Mouse (Mus musculus): ENCODE results near the gene Bloc1s3. TPM values are rescaled to one million over a fixed set of nuclear protein-coding genes. Genes with fewer than 3 reads are reported as not detected.

Gene Bloc1s3
- polyA plus RNA-seq, 1 experiment from 2014 or later: 2.6 TPM

DNA sequence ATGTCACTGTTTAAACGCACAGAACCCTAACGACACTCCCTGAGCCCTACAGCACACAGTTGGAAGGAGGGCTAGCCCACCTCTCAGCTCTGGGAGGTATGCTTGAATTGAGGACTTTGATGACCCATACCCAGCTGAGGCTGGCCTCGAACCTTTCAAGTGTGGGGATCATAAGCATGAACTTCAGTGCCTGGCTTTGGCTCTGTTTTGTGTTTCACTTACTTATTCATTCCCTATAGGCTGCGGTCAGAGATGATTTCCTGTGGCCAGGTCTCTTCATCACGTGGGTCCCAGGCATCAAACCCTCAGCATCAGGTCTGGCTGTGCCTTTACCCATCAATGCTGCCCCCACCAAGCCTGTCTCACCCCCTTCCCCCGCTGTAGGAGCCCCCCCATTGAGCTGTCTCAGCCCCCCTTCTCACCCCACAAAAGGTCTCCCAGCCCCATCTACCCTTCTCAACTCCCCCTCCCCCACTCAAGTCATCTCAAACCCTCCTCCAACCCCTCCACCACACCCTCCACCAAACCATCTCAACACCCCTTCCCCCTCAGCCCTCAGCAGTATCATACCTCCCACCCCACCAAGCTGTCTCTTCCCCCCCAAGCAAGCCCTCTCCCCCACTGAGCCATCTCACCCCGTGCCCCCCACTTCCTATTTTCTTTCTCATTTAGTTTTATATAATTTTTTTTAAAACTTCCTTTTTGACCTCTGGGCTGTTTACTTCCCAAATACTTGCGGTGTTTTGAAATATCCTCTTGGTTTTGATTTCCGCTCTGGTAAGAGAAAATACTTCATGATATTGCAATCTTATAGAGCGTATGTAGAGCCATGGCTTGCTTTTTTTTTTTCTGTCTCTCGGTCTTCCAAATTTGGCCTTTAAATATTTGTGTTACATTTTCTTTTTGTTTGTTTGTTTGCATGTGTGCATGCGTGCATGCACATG is 7.5 kb downstream of the Bloc1s3 start:
- Histone ChIP-seq H3K36me3 (ENCODE audit: insufficient read depth, low read length) (no peaks in the 10 kb centered on the region), H3K27ac (ENCODE audit: low read length) (no peak overlapping the region), H3K27me3 (replicated peaks; ENCODE audit: insufficient read depth, low read length) (no peaks in the 10 kb centered on the region), H3K9ac (replicated peaks; ENCODE audit: low read depth) (no peak overlapping the region), H3K9me3 (ENCODE audit: low read length) (no peaks in the 10 kb centered on the region), H3K4me3 (ENCODE audit: low read depth, low read length) (no peak overlapping the region), H3K4me1 (ENCODE audit: insufficient read depth, low read depth, low read length) (no peaks in the 10 kb centered on the region), H3K4me2 (replicated peaks; ENCODE audit: low read depth, low read length) (no peak overlapping the region)
- TF ChIP-seq CTCF (IDR thresholded peaks at IDR 0.05): no peak
- TF ChIP-seq EP300 (IDR thresholded peaks at IDR 0.05): no peak
- DNase-seq (ENCODE audit: low spot score) (no peak), ATAC-seq (no peak)
- 50% methylated on average over 12 of the region's 12 CpGs for WGBS

DNA sequence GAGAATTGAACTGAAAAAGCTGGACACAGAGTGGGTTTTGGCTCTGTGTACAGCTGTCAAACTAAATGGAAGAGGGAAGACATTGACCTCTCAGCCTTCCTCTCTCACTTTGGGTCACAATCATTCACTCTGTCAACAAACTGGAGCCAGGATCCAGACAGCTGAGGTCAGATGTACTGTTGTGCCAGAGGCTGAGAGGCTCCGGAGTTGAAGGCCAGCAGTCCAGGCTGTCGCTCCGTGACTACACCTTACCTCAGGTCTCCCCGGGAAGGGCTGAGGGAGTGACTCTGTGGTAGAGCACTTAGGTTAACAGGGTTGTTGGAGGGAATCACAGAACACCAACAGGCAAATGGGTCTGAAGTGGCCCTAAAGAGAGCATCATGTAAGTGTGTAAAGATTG is 9.8 kb downstream of the Bloc1s3 start:
- no peaks in the 10 kb centered on the region for H3K27me3 ChIP-seq (replicated peaks; ENCODE audit: insufficient read depth, low read length)
- no peak overlapping the region for H3K4me2 ChIP-seq (replicated peaks; ENCODE audit: low read depth, low read length)
- no peaks in the 10 kb centered on the region for H3K4me1 ChIP-seq (ENCODE audit: insufficient read depth, low read depth, low read length)
- H3K9me3 ChIP-seq (ENCODE audit: low read length): no peaks in the 10 kb centered on the region
- ATAC-seq (no peak), DNase-seq (ENCODE audit: low spot score) (no peak)
- H3K9ac ChIP-seq (replicated peaks; ENCODE audit: low read depth): no peak overlapping the region
- no peaks in the 10 kb centered on the region for H3K36me3 ChIP-seq (ENCODE audit: insufficient read depth, low read length)
- H3K4me3 ChIP-seq (ENCODE audit: low read depth, low read length): no peak overlapping the region
- no peak overlapping the region for H3K27ac ChIP-seq (ENCODE audit: low read length)
- no peak for TF ChIP-seq CTCF (IDR thresholded peaks at IDR 0.05)
- TF ChIP-seq EP300 (IDR thresholded peaks at IDR 0.05): no peak
- WGBS: 45% methylated on average over 4 of the region's 4 CpGs

DNA sequence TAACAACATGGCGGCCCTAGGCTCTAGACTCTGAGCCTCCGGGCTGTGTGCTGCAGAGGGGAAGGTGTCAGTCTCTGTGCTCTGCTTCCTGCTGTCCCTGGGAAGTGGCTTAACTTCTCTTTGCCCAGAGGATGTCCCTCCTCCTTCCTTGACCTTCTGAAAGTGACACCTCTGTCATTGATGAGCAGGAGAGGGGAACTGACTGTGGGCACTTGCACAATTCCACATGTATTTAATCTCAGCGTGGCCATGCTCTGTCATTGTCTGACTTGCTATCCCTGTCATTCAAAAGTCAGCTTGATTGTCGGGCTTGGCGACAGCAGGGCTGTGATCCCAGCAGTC is 12.0 kb downstream of the Bloc1s3 start:
- no peaks in the 10 kb centered on the region for H3K36me3 ChIP-seq (ENCODE audit: insufficient read depth, low read length)
- no peak overlapping the region for H3K4me3 ChIP-seq (ENCODE audit: low read depth, low read length)
- DNase-seq (ENCODE audit: low spot score): peak; percentile 33
- WGBS: 53% methylated on average over 5 of the region's 5 CpGs
- H3K4me2 ChIP-seq (replicated peaks; ENCODE audit: low read depth, low read length): no peak overlapping the region
- no peaks in the 10 kb centered on the region for H3K27me3 ChIP-seq (replicated peaks; ENCODE audit: insufficient read depth, low read length)
- no peak for TF ChIP-seq CTCF (IDR thresholded peaks at IDR 0.05)
- no peak for TF ChIP-seq EP300 (IDR thresholded peaks at IDR 0.05)
- H3K27ac ChIP-seq (ENCODE audit: low read length): no peak overlapping the region
- H3K9ac ChIP-seq (replicated peaks; ENCODE audit: low read depth): no peak overlapping the region
- no peaks in the 10 kb centered on the region for H3K9me3 ChIP-seq (ENCODE audit: low read length)
- ATAC-seq: peak; percentile 30; the same call in 1 of the 2 replicates
- no peaks in the 10 kb centered on the region for H3K4me1 ChIP-seq (ENCODE audit: insufficient read depth, low read depth, low read length)

DNA sequence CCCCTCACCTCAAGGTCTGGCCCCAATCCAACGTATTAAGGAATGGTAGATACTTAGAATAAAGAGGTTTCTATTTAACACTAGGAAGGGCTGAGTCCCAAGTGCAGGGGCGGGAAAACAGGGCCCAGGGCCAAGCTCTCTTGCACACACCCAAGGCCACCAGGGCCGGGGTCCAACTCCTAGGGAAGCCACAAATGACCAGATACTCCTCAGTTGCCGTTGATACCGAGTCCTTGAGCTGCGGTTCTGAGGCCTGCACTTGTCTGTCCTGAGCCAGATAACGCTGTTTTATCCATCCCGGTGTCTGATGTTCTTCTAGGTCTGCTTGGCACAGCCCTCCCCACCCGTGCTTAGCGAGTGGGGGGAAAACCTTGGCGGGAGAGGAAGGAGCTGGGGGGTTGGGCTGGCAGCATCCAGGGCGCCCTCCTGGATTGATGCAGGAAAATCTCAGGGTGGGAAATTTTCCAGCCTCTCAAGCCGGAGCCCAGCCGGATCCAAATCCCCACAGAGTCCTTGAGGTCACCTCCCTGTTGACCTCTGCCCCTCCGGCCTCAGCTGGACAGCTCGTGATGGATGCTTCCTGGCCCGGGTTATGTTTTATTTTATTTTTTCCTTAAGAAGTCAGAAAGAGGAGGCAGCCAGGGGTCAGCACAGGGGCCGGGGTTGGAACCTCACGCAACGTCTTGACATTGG is 12.5 kb downstream of the Bloc1s3 start:
- peak; percentile 30; the same call in 1 of the 2 replicates for ATAC-seq
- Histone ChIP-seq H3K36me3 (ENCODE audit: insufficient read depth, low read length) (no peaks in the 10 kb centered on the region), H3K27me3 (replicated peaks; ENCODE audit: insufficient read depth, low read length) (no peaks in the 10 kb centered on the region), H3K9me3 (ENCODE audit: low read length) (no peaks in the 10 kb centered on the region), H3K9ac (replicated peaks; ENCODE audit: low read depth) (no peak overlapping the region), H3K27ac (ENCODE audit: low read length) (no peak overlapping the region), H3K4me3 (ENCODE audit: low read depth, low read length) (no peak overlapping the region), H3K4me2 (replicated peaks; ENCODE audit: low read depth, low read length) (no peak overlapping the region), H3K4me1 (ENCODE audit: insufficient read depth, low read depth, low read length) (no peaks in the 10 kb centered on the region)
- TF ChIP-seq CTCF (IDR thresholded peaks at IDR 0.05) (no peak), EP300 (IDR thresholded peaks at IDR 0.05) (no peak)
- 23% methylated on average over 20 of the region's 20 CpGs for WGBS
- peak; percentile 64 for DNase-seq (ENCODE audit: low spot score)

DNA sequence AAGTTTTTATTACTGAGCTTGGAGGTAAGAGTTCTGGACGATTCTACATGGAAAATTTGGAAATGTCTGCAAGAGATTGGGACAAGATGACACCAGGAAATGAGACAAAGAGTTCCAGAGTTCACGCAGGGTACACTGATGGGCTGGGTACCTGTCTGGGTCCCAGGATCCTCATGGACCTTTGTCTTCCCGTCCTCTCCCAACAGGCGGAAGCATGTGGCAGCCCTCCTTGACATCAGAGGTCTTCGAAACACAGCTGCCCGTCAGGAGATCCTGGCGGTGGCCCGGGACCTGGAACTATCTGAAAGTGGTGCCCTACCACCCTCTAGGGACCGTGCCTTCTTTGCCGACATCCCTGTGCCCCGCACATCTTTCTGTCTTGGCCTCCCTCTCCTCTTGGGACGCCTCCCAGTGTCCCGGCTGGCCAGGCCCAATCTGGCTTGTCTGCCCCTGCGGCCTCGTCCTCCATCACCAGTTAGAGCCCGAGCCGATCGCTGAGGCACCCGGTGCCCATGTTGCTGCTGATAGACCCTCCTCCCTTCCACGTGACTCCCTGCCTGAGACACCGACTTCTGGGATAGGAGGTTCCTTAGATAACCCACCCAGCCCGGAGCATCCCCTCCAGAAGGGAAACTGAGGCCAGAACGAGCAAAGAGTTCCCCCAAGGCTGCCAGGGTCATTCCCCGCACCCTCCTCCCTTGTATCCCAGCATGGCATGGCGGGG is 13.3 kb downstream of the Bloc1s3 start:
- Histone ChIP-seq H3K36me3 (ENCODE audit: insufficient read depth, low read length) (no peaks in the 10 kb centered on the region), H3K27me3 (replicated peaks; ENCODE audit: insufficient read depth, low read length) (peaks cover 2% of the 10 kb centered on the region; the same call in 1 of the 2 replicates), H3K27ac (ENCODE audit: low read length) (no peak overlapping the region), H3K4me2 (replicated peaks; ENCODE audit: low read depth, low read length) (no peak overlapping the region), H3K4me3 (ENCODE audit: low read depth, low read length) (no peak overlapping the region), H3K9me3 (ENCODE audit: low read length) (no peaks in the 10 kb centered on the region), H3K4me1 (ENCODE audit: insufficient read depth, low read depth, low read length) (no peaks in the 10 kb centered on the region), H3K9ac (replicated peaks; ENCODE audit: low read depth) (no peak overlapping the region)
- DNase-seq (ENCODE audit: low spot score) (no peak), ATAC-seq (no peak)
- TF ChIP-seq CTCF (IDR thresholded peaks at IDR 0.05) (no peak), EP300 (IDR thresholded peaks at IDR 0.05) (no peak)
- WGBS: 73% methylated on average over 25 of the region's 25 CpGs

DNA sequence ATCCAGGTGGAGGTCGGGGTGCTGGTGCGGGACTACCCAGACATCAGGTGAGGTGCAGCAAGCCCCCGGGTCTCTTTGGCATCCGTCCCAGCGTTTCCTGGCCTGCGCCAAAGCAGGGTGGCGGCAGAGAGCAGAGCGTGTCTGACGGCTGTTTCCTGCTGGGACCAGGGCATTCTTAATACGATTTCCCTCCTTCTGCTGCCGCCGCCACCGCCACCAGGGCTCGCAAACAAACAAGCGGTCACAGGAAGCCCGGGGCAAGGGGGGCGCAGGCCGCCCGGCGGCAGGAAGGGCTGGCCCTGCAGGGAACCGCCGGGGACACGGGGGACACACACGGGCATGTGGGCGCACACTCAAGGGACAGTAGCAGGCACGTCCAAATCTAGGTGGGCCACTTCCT is 16.4 kb downstream of the Bloc1s3 start:
- no peak overlapping the region for H3K4me3 ChIP-seq (ENCODE audit: low read depth, low read length)
- peaks cover 15% of the 10 kb centered on the region; the same call in 1 of the 2 replicates for H3K27me3 ChIP-seq (replicated peaks; ENCODE audit: insufficient read depth, low read length)
- 0 out of 2 replicates have a peak overlapping the region, but pooled peaks have one; percentile 43 for H3K27ac ChIP-seq (ENCODE audit: low read length)
- no peaks in the 10 kb centered on the region for H3K4me1 ChIP-seq (ENCODE audit: insufficient read depth, low read depth, low read length)
- H3K9ac ChIP-seq (replicated peaks; ENCODE audit: low read depth): no peak overlapping the region
- WGBS: 1% methylated on average over 24 of the region's 26 CpGs
- peak; percentile 83 for ATAC-seq
- H3K36me3 ChIP-seq (ENCODE audit: insufficient read depth, low read length): no peaks in the 10 kb centered on the region
- peak; percentile 72 for DNase-seq (ENCODE audit: low spot score)
- TF ChIP-seq CTCF (IDR thresholded peaks at IDR 0.05) (peak; percentile 66), EP300 (IDR thresholded peaks at IDR 0.05) (peak; percentile 20; the same call in 1 of the 2 replicates)
- no peaks in the 10 kb centered on the region for H3K9me3 ChIP-seq (ENCODE audit: low read length)
- peak overlapping the region; percentile 45 for H3K4me2 ChIP-seq (replicated peaks; ENCODE audit: low read depth, low read length)
